8 mouse cellular contexts compared by ENCODE assay signal in genomic region chr15:102381575-102381974, GRCm38 (mm10). TPM values are rescaled to one million over a fixed set of nuclear protein-coding genes. Genes with fewer than 3 reads are reported as not detected.
DNase-seq lines count a peak whose midpoint lies in the region; ATAC-seq lines count a peak whose summit lies in the region.

No protein-coding gene starts in this region.

- H3K36me3 ChIP-seq in forebrain, embryonic 12.5 days (replicated peaks), result no peaks in the 10 kb centered on the region
- H3K36me3 ChIP-seq in heart, embryonic 15.5 days, result no peaks in the 10 kb centered on the region
- H3K36me3 ChIP-seq in liver, embryonic 11.5 days (ENCODE audit: control insufficient read depth, insufficient read depth, low read length), result no peaks in the 10 kb centered on the region
- H3K36me3 ChIP-seq in splenic B cell, adult 2 months (ENCODE audit: control insufficient read depth, insufficient read depth, low read length, poor library complexity, severe bottlenecking), result no peaks in the 10 kb centered on the region

- H3K4me1 ChIP-seq in forebrain, embryonic 12.5 days, result peaks cover 15% of the 10 kb centered on the region
- peaks cover 14% of the 10 kb centered on the region for H3K4me1 ChIP-seq in heart, embryonic 15.5 days (replicated peaks)
- peaks cover 12% of the 10 kb centered on the region for H3K4me1 ChIP-seq in liver, embryonic 11.5 days (replicated peaks; ENCODE audit: control insufficient read depth, insufficient read depth, low read length)

- H3K4me2 ChIP-seq in forebrain, embryonic 12.5 days, result no peak overlapping the region
- H3K4me2 ChIP-seq in heart, embryonic 15.5 days, result no peak overlapping the region
- H3K4me2 ChIP-seq in liver, embryonic 11.5 days, result no peak overlapping the region

- peak; percentile 65 to 68 for DNase-seq in CD8-positive naive resting alpha-beta T cell, adult 2 months (ENCODE audit: low read depth in 2 of 2, low spot score in 2 of 2)
- DNase-seq in c-Kit-positive CD71-negative TER-119-negative erythroid progenitor cells, embryonic 14.5 days (ENCODE audit: low read depth), result peak; percentile 60
- DNase-seq in kidney, postnatal 10 days, result peak; percentile 93
- DNase-seq in liver, embryonic 11.5 days (ENCODE audit: low spot score), result no peak
- DNase-seq in neural tube, embryonic 10.5 days (ENCODE audit: extremely low spot score, low spot score), result peak; percentile 90
- peak; percentile 83 for DNase-seq in splenic B cell, adult 2 months (ENCODE audit: low read depth, low spot score)

- H3K27me3 ChIP-seq in forebrain, embryonic 12.5 days, result peaks cover 12% of the 10 kb centered on the region
- H3K27me3 ChIP-seq in heart, embryonic 15.5 days, result no peaks in the 10 kb centered on the region
- H3K27me3 ChIP-seq in liver, embryonic 11.5 days (replicated peaks; ENCODE audit: control insufficient read depth, insufficient read depth, low read length), result no peaks in the 10 kb centered on the region
- H3K27me3 ChIP-seq in splenic B cell, adult 2 months (ENCODE audit: control insufficient read depth, insufficient read depth, low read length, poor library complexity, severe bottlenecking), result no peaks in the 10 kb centered on the region

- no peak overlapping the region for H3K27ac ChIP-seq in forebrain, embryonic 12.5 days
- H3K27ac ChIP-seq in heart, embryonic 15.5 days, result no peak overlapping the region
- no peak overlapping the region for H3K27ac ChIP-seq in liver, embryonic 11.5 days (ENCODE audit: low read depth, low read length)

- peak; percentile 83; the same call in 1 of the 2 replicates for ATAC-seq in forebrain, embryonic 12.5 days (ENCODE audit: low FRiP score)
- peak; percentile 60; the same call in 1 of the 2 replicates for ATAC-seq in heart, embryonic 15.5 days (replicated peaks; ENCODE audit: insufficient number of reproducible peaks, insufficient read depth, low FRiP score, low read depth)
- ATAC-seq in liver, embryonic 11.5 days (replicated peaks; ENCODE audit: low FRiP score), result peak; percentile 38; the same call in 1 of the 2 replicates

- no peak overlapping the region for H3K9ac ChIP-seq in forebrain, embryonic 12.5 days
- H3K9ac ChIP-seq in heart, embryonic 15.5 days, result no peak overlapping the region
- no peak overlapping the region for H3K9ac ChIP-seq in liver, embryonic 11.5 days (ENCODE audit: low read depth, low read length)

- H3K4me3 ChIP-seq in forebrain, embryonic 12.5 days (replicated peaks), result no peak overlapping the region
- no peak overlapping the region for H3K4me3 ChIP-seq in heart, embryonic 15.5 days
- no peak overlapping the region for H3K4me3 ChIP-seq in liver, embryonic 11.5 days (ENCODE audit: low read depth, low read length)

- WGBS in forebrain, embryonic 12.5 days, result under 1% methylated on average over 7 of the region's 7 CpGs
- 3% methylated on average over 7 of the region's 7 CpGs for WGBS in heart, embryonic 15.5 days
- 2% methylated on average over 7 of the region's 7 CpGs for WGBS in liver, embryonic 11.5 days

- H3K9me3 ChIP-seq in forebrain, embryonic 12.5 days, result no peaks in the 10 kb centered on the region
- no peaks in the 10 kb centered on the region for H3K9me3 ChIP-seq in heart, embryonic 15.5 days (replicated peaks)
- no peaks in the 10 kb centered on the region for H3K9me3 ChIP-seq in liver, embryonic 11.5 days (ENCODE audit: control insufficient read depth, low read length)

RNA-seq across cellular contexts. Expression of gene Sp7, which starts 14.6 kb away (rescaled TPM):
- polyA plus RNA-seq in forebrain, embryonic 12.5 days (2016; fragmentation: Nextera tagmentation; extraction: Ambion mirVana), result 0.32 and 0.46 TPM in 2 replicates
- 0.15 and 0.22 TPM in 2 replicates for polyA plus RNA-seq in heart, embryonic 15.5 days (2015; fragmentation: Nextera tagmentation; extraction: Ambion mirVana)
- 0.57 and 1.5 TPM in 2 replicates for polyA plus RNA-seq in liver, embryonic 11.5 days (2014; fragmentation: Nextera tagmentation; extraction: Ambion mirVana)

RNA-seq across cellular contexts. Expression of gene Sp1, which starts 24.4 kb away (rescaled TPM):
- 10.8 and 11.2 TPM in 2 replicates for polyA plus RNA-seq in forebrain, embryonic 12.5 days (2016; fragmentation: Nextera tagmentation; extraction: Ambion mirVana)
- 4.7 and 5.0 TPM in 2 replicates for polyA plus RNA-seq in heart, embryonic 15.5 days (2015; fragmentation: Nextera tagmentation; extraction: Ambion mirVana)
- polyA plus RNA-seq in liver, embryonic 11.5 days (2014; fragmentation: Nextera tagmentation; extraction: Ambion mirVana), result 9.7 and 10.6 TPM in 2 replicates

RNA-seq across cellular contexts. Expression of gene Aaas, which starts 31.0 kb away (rescaled TPM):
- 75.0 and 78.2 TPM in 2 replicates for polyA plus RNA-seq in forebrain, embryonic 12.5 days (2016; fragmentation: Nextera tagmentation; extraction: Ambion mirVana)
- 39.1 and 52.4 TPM in 2 replicates for polyA plus RNA-seq in heart, embryonic 15.5 days (2015; fragmentation: Nextera tagmentation; extraction: Ambion mirVana)
- 99.3 and 108 TPM in 2 replicates for polyA plus RNA-seq in liver, embryonic 11.5 days (2014; fragmentation: Nextera tagmentation; extraction: Ambion mirVana)

RNA-seq across cellular contexts. Expression of gene Myg1, which starts 50.1 kb away (rescaled TPM):
- polyA plus RNA-seq in forebrain, embryonic 12.5 days (2016; fragmentation: Nextera tagmentation; extraction: Ambion mirVana), result 105 and 110 TPM in 2 replicates
- 47.9 and 69.2 TPM in 2 replicates for polyA plus RNA-seq in heart, embryonic 15.5 days (2015; fragmentation: Nextera tagmentation; extraction: Ambion mirVana)
- 97.0 and 104 TPM in 2 replicates for polyA plus RNA-seq in liver, embryonic 11.5 days (2014; fragmentation: Nextera tagmentation; extraction: Ambion mirVana)

RNA-seq across cellular contexts. Expression of gene Pfdn5, which starts 55.7 kb away (rescaled TPM):
- 352 and 355 TPM in 2 replicates for polyA plus RNA-seq in forebrain, embryonic 12.5 days (2016; fragmentation: Nextera tagmentation; extraction: Ambion mirVana)
- polyA plus RNA-seq in heart, embryonic 15.5 days (2015; fragmentation: Nextera tagmentation; extraction: Ambion mirVana), result 261 and 296 TPM in 2 replicates
- polyA plus RNA-seq in liver, embryonic 11.5 days (2014; fragmentation: Nextera tagmentation; extraction: Ambion mirVana), result 236 and 254 TPM in 2 replicates
